Mouse (Mus musculus) E14TG2a.4 (cell line): ENCODE measurements around the gene Dbn1.
A peak's percentile ranks its signal among the peaks of the same experiment; 100 is the strongest.

Experiments used
- CTCF ChIP-seq: conservative IDR thresholded peaks from 2 replicates; pipeline ENCODE4 v1.5.1; 2014; ENCODE audit warnings: low read length
- NANOG ChIP-seq: IDR thresholded peaks from 2 replicates; pipeline ENCODE4 v1.6.1; 2014; ENCODE audit warnings: borderline replicate concordance, low read length, mixed read lengths
- POU5F1 ChIP-seq: IDR thresholded peaks from 2 replicates; pipeline ENCODE4 v1.6.1; 2014; ENCODE audit warnings: low read length, borderline replicate concordance

DNA sequence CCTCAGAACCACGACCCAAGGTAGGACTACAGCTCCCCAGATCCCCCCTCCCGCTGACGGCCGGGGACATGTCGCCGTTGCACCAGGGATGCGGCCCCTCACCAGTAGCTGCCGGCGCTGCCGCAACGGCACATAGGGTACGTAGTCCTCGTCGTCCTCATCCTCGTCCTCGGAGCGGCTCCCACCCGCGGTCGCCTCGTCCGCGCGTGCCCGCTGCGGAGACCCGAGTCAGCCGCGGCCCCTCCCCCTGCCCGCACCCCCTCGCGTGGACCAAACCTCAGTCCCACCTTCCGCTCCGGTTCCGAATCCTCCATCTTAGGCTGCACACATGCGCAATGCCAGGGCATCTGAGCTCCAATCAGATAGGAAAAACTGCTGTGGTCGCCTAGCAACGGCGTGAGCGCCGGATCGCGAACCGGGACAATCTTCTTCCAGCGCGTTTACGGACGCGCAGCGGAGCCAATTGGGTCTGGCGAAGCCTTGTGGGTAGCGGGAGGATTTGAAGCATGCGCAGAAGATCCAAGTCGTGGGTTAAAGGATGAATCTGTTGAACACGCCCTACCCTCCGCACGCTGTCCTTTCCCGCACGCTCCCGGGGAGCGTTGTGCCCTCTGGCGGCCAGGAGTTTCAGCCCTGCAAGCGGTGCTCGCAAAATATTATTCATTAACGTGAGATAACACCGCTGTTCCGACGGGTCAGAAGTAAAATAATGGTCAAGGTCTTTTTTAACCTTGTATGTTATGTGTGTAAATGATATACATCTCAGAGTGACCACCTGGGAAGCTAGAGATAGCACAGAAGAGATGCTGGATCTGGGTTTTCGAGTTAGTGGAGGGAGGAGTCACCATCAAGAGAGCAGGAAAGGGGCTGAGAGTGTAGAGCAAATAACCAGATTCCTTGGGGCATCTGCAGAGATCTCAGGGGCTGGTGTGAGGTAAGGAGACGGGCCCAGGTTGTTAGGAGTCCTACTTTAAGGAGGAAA is 48.6 kb upstream of the Dbn1 start, which contains the start of gene Ddx41:
- TF ChIP-seq CTCF (peak; percentile 84), NANOG (no peak), POU5F1 (no peak)
